Mouse (Mus musculus) forebrain, embryonic 12.5 days (tissue): Measurements from ENCODE around the gene Arhgef26. TPM values are rescaled to one million over a fixed set of nuclear protein-coding genes. Genes with fewer than 3 reads are reported as not detected.

Experiments
- ATAC-seq: fragments of 200-750 bp; cut with Nextera tagmentation; 2 replicates; pipeline ENCODE4 v1.8.0; 2017; ENCODE audit warnings: moderate TSS enrichment; ENCODE audit not compliant: low FRiP score
- H3K27ac ChIP-seq: fragments of 300-500 bp; sonication (generic); 2 replicates; pipeline ENCODE4 v1.5.1; 2016; ENCODE audit warnings: mild to moderate bottlenecking
- H3K27me3 ChIP-seq: fragments of 300-500 bp; sonication (generic); 2 replicates; pipeline ENCODE4 v1.6.1; 2016; ENCODE audit warnings: mild to moderate bottlenecking
- H3K36me3 ChIP-seq: fragments of 300-500 bp; sonication (generic); replicated peaks from 2 replicates; pipeline ENCODE4 v1.6.1; 2016; ENCODE audit warnings: mild to moderate bottlenecking
- H3K4me1 ChIP-seq: fragments of 300-500 bp; sonication (generic); 2 replicates; pipeline ENCODE4 v1.6.1; 2016
- H3K4me2 ChIP-seq: fragments of 300-500 bp; sonication (generic); 2 replicates; pipeline ENCODE4 v1.6.1; 2016; ENCODE audit warnings: mild to moderate bottlenecking, moderate library complexity
- H3K4me3 ChIP-seq: fragments of 300-500 bp; sonication (generic); replicated peaks from 2 replicates; pipeline ENCODE4 v1.5.1; 2016; ENCODE audit warnings: mild to moderate bottlenecking
- H3K9ac ChIP-seq: fragments of 300-500 bp; sonication (generic); 2 replicates; pipeline ENCODE4 v1.6.1; 2016; ENCODE audit warnings: mild to moderate bottlenecking
- H3K9me3 ChIP-seq: fragments of 300-500 bp; sonication (generic); 2 replicates; pipeline ENCODE4 v1.6.1; 2016
- WGBS: fragments of 180-500 bp; shearing (Covaris S2); methylation state at CpG from one replicate; pipeline ENCODE4 v1.1.7; 2016; 5-methylcytosine and 5-hydroxymethylcytosine counted together
- polyA plus RNA-seq: library from polyadenylated mRNA; unstranded; fragments of >200 nt; fragmentation: Nextera tagmentation; extraction: Ambion mirVana; gene quantifications from 2 replicates; pipeline ENCODE4 v1.2.1, GENCODE M21; 2016

Arhgef26 gene
- polyA plus RNA-seq = 9.9 and 10.1 TPM in 2 replicates

DNA sequence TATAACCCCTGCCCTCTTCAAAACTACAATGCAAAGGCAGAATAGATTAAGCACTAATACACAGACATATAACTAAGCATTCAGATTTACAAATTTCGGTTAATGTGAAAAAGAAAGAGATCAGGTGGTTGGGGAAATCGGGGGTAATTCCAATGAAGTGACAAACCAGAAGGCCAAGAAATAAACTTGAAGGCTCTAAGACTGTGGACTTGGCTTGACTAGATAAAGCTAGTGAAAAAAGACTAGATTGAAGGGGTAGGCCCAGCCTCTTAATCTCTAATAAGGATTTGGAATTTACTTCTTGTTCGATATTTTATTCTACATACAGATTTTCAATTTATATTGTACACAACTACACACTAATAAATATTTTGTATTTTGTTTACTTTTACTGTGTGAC is at the start of gene Arhgef26:
Gene Arhgef26, plus strand, starts transcription at position 301 of the 400 bp plus-strand sequence.
- no peaks in the 10 kb centered on the region for H3K36me3 ChIP-seq
- peak within 1 kb of the TSS; percentile 76 for H3K4me2 ChIP-seq
- H3K4me3 ChIP-seq = peak within 1 kb of the TSS; percentile 73
- peak within 1 kb of the TSS; percentile 71 for H3K9ac ChIP-seq
- H3K9me3 ChIP-seq = no peaks in the 10 kb centered on the region
- peaks cover 5% of the 10 kb centered on the region; the same call in 1 of the 2 replicates for H3K4me1 ChIP-seq
- peak within 1 kb of the TSS; percentile 36; the same call in 1 of the 2 replicates for H3K27ac ChIP-seq
- ATAC-seq = no peak
- peaks cover 16% of the 10 kb centered on the region for H3K27me3 ChIP-seq
- 82% methylated on average over 3 of the region's 3 CpGs for WGBS

DNA sequence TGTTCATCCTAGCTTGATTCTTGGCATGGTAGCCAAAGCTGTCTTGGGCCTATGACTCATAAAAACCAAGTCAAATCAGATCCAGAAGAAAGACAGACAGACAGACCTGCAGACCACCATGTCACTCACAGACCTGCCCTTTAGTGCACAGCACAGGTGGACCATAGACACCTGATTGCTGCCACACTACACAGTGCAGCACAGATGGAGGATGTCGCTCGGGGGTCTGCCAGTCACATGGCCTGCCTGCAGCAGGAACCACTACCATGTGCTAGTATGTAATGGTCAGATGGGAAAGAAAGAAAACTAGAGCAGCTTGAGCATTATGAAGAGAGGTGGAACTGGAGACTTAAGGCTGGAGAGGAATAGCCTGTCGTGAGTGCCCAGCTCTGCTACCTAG is 27.7 kb upstream of the Arhgef26 start:
- Histone ChIP-seq H3K4me3 (no peak overlapping the region), H3K9ac (no peak overlapping the region), H3K4me1 (no peaks in the 10 kb centered on the region), H3K4me2 (no peak overlapping the region), H3K27ac (no peak overlapping the region), H3K36me3 (no peaks in the 10 kb centered on the region), H3K27me3 (no peaks in the 10 kb centered on the region), H3K9me3 (no peaks in the 10 kb centered on the region)
- WGBS = 93% methylated on average over 3 of the region's 3 CpGs
- ATAC-seq = no peak

DNA sequence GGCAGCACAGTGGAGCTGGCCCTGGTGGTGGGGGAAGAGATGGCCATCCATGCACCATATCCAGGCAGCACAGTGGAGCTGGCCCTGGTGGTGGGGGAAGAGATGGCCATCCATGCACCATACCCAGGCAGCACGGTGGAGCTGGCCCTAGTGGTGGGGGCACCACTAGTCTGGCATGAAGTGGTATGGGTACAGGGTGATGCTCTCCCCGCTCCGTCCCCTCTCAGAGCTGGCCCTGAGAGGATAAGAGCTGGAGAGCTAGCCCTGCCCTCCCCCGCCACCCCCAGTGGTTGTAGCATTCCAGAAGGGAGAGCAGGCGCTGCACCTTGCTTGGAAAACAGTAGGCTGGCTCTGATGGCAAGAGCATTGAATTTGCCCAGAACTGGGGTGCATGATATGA is 26.9 kb upstream of the Arhgef26 start:
- no peak overlapping the region for H3K4me3 ChIP-seq
- 91% methylated on average over 5 of the region's 5 CpGs for WGBS
- no peaks in the 10 kb centered on the region for H3K27me3 ChIP-seq
- H3K9ac ChIP-seq = no peak overlapping the region
- H3K4me1 ChIP-seq = no peaks in the 10 kb centered on the region
- no peaks in the 10 kb centered on the region for H3K36me3 ChIP-seq
- no peaks in the 10 kb centered on the region for H3K9me3 ChIP-seq
- ATAC-seq = no peak
- H3K4me2 ChIP-seq = no peak overlapping the region
- no peak overlapping the region for H3K27ac ChIP-seq

DNA sequence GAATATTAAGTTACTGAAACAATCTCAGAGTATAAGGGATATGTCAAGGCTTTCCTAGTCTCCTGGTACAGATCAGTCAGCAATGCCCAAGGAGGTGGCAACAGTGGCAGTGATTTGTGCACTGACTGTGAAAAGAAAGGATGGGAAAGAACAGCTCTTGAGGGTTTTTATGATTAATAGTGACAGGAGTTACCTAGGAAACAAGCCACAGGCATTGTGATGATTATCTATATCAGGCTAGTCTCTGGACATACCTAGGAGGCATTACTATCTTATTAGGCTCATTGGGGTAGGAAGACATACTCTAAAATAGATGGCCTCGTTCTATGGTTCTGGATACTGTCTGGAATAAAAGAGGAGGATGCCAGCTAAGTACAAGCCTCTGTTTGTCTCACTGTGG is 13.4 kb upstream of the Arhgef26 start:
- H3K27ac ChIP-seq = no peak overlapping the region
- 62% methylated on average over 1 of the region's 1 CpGs for WGBS
- no peak overlapping the region for H3K9ac ChIP-seq
- H3K4me3 ChIP-seq = no peak overlapping the region
- ATAC-seq = no peak
- H3K4me2 ChIP-seq = no peak overlapping the region
- H3K27me3 ChIP-seq = no peaks in the 10 kb centered on the region
- no peaks in the 10 kb centered on the region for H3K9me3 ChIP-seq
- peaks cover 3% of the 10 kb centered on the region; the same call in 1 of the 2 replicates for H3K4me1 ChIP-seq
- no peaks in the 10 kb centered on the region for H3K36me3 ChIP-seq

DNA sequence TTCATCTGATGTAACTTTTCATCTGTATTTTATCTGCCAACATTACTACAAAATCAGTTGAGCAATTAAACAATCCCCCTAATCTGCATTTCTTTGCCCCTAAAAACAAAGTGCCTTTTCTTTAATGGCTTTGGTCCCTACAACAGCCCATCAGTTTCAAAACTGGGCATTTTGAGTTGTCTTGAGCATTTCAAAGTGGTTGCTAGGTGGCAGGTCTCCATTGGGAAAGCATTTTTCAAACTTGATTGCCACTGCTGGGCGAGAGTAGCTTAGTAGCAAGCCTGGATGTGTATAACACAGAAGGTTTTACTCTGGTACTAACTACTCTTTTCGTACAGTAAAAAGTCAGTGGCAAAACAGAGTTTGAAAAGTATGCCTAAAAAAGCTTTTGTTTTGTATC is 10.2 kb upstream of the Arhgef26 start:
- Histone ChIP-seq H3K27ac (no peak overlapping the region), H3K27me3 (no peaks in the 10 kb centered on the region), H3K4me2 (no peak overlapping the region), H3K4me3 (no peak overlapping the region), H3K4me1 (peaks cover 3% of the 10 kb centered on the region; the same call in 1 of the 2 replicates), H3K9ac (no peak overlapping the region), H3K9me3 (no peaks in the 10 kb centered on the region), H3K36me3 (no peaks in the 10 kb centered on the region)
- 53% methylated on average over 2 of the region's 2 CpGs for WGBS
- no peak for ATAC-seq

DNA sequence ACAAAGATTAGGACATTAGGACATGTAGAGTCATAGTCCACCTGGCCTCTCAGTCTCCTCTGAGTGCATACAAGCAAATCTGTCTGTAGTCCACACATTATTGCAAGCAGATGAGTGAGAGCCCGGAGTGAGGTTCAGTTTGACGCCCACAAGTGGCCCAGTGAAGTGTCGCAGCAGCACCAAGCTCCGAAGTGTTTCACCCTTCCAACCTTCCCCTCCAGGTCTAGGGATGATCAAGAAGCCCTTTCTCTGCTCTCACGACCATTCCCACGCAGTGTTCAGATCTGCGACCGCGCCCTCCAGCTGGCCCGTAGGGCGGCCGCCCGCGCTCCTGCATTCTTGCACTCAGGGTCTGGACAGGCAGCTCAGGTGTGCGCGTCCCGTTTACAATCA is 313 bp downstream of the Arhgef26 start:
- peak overlapping the region; percentile 76 for H3K4me2 ChIP-seq
- peaks cover 5% of the 10 kb centered on the region; the same call in 1 of the 2 replicates for H3K4me1 ChIP-seq
- H3K27me3 ChIP-seq = peaks cover 16% of the 10 kb centered on the region
- H3K9me3 ChIP-seq = no peaks in the 10 kb centered on the region
- H3K36me3 ChIP-seq = no peaks in the 10 kb centered on the region
- H3K9ac ChIP-seq = peak overlapping the region; percentile 71
- 2% methylated on average over 17 of the region's 17 CpGs for WGBS
- peak overlapping the region; percentile 73 for H3K4me3 ChIP-seq
- ATAC-seq = no peak
- H3K27ac ChIP-seq = no peak overlapping the region

DNA sequence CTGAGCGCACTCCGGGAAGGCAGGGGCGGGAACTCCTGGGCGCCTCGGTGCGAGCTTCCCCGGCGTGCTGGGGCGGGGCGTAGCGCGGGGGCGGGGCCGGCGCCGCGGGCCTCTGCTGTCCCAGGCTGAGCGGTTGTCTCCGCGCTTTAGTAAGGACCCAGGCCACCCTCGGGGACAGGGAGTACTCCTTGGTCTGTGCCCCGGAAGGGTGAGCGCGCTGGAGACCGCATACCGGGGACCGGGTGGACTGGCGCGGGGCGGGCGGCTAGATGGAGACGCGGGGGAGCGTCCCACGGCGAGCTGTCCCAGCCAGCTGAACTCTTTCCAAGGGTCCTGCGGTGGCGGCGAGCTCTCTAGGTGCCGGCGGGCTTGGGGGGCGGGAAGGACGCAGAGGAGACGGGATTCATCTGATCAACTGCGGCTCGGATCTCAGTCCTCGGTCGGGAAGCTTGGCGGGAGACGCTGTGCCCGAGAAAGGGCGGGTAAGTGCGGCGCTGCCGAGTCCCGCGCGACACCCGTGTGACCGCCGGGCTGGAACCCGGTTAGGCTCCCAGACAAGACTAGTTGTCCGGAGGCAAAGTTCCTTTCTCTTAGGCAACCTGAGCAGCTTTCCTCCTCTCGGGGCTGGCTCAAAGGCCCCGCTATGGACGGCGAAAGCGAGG is 841 bp downstream of the Arhgef26 start:
- Histone ChIP-seq H3K36me3 (no peaks in the 10 kb centered on the region), H3K27me3 (peaks cover 16% of the 10 kb centered on the region), H3K27ac (peak overlapping the region; percentile 36; the same call in 1 of the 2 replicates), H3K4me2 (peak overlapping the region; percentile 76), H3K4me1 (peaks cover 5% of the 10 kb centered on the region; the same call in 1 of the 2 replicates), H3K4me3 (peak overlapping the region; percentile 73), H3K9ac (peak overlapping the region; percentile 71), H3K9me3 (no peaks in the 10 kb centered on the region)
- ATAC-seq = peak; percentile 95
- WGBS = under 1% methylated on average over 68 of the region's 68 CpGs

DNA sequence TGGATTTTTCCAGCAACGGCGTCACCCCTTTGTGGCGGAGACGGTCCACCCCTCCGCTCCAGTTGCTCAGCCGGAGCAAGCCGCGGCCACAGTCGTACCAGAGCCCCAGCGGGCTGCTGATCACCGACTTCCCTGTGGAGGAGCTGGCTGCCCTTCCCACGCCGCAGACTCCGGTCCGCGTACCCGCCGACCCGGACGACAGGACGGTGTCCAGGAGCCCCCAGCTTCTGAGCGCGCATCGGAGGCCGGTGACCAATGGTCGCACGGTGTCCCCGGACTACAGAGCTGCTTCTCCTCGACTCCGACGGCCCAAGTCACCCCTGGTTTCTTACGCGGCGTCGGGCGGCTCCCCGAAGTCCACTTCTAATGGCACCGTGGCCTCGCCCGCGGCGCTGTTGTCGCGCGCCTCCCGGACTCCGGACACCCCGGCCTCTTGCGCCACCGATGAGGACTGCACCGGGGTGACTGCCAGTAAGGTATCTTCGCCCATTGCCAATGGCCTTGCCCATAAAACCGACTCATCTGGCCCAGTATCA is 1.4 kb downstream of the Arhgef26 start:
- Histone ChIP-seq H3K27ac (no peak overlapping the region), H3K4me3 (peak overlapping the region; percentile 73), H3K27me3 (peaks cover 16% of the 10 kb centered on the region), H3K36me3 (no peaks in the 10 kb centered on the region), H3K4me2 (peak overlapping the region; percentile 76), H3K4me1 (peaks cover 5% of the 10 kb centered on the region; the same call in 1 of the 2 replicates), H3K9me3 (no peaks in the 10 kb centered on the region), H3K9ac (peak overlapping the region; percentile 71)
- ATAC-seq = peak; percentile 69
- under 1% methylated on average over 53 of the region's 53 CpGs for WGBS

DNA sequence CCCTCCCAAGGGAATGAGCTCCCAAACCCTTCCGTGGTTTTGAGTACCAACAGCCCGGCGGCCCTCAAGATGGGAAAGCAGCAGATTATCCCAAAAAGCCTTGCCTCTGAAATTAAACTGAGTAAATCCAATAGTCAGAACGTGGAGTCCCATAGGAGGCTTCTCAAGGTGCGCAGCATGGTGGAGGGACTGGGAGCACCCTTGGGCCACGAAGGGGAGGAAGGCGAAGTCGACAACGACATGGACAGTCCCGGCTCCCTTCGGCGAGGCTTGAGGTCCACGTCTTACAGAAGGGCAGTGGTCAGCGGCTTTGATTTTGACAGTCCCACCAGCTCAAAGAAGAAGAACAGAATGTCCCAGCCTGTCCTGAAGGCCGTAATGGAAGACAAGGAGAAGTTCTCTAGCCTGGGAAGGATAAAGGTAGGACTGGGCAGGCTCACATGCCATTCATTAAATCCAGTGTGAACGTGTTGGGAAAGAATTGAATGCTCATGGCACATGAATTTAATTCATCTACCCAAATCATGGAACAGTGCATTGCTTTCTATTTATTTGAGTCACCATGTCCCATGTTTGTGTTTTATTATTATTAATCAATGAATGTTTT is 2.1 kb downstream of the Arhgef26 start:
- Histone ChIP-seq H3K27ac (no peak overlapping the region), H3K27me3 (peaks cover 16% of the 10 kb centered on the region), H3K4me1 (peaks cover 5% of the 10 kb centered on the region; the same call in 1 of the 2 replicates), H3K9ac (peak overlapping the region; percentile 71; the same call in 1 of the 2 replicates), H3K4me2 (peak overlapping the region; percentile 76), H3K36me3 (no peaks in the 10 kb centered on the region), H3K9me3 (no peaks in the 10 kb centered on the region), H3K4me3 (peak overlapping the region; percentile 73)
- ATAC-seq = no peak
- WGBS = 8% methylated on average over 16 of the region's 16 CpGs

DNA sequence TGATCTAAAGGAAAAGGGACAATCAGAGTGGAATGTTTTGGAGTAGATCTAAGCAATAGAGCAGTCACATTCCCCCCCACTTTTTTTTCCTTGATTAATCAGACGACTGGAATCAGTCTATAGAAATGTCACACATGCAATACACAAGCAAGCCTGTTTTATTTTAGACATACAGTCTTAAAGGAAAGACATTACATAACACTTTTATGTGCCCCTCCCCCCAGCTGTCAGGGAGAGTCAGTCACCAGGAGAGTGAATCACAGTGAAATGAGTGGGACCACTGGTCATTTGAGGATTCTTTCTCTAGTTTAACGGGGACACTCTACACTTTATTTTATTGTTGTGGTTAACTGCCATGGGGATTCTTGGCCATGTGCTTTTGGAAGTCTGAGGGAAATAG is 2.7 kb downstream of the Arhgef26 start:
- H3K9ac ChIP-seq = no peak overlapping the region
- H3K4me3 ChIP-seq = peak overlapping the region; percentile 73
- H3K4me1 ChIP-seq = peaks cover 5% of the 10 kb centered on the region; the same call in 1 of the 2 replicates
- no peaks in the 10 kb centered on the region for H3K9me3 ChIP-seq
- no peak overlapping the region for H3K27ac ChIP-seq
- H3K27me3 ChIP-seq = peaks cover 16% of the 10 kb centered on the region
- WGBS = 10% methylated on average over 2 of the region's 2 CpGs
- peak overlapping the region; percentile 76 for H3K4me2 ChIP-seq
- H3K36me3 ChIP-seq = no peaks in the 10 kb centered on the region
- ATAC-seq = no peak

DNA sequence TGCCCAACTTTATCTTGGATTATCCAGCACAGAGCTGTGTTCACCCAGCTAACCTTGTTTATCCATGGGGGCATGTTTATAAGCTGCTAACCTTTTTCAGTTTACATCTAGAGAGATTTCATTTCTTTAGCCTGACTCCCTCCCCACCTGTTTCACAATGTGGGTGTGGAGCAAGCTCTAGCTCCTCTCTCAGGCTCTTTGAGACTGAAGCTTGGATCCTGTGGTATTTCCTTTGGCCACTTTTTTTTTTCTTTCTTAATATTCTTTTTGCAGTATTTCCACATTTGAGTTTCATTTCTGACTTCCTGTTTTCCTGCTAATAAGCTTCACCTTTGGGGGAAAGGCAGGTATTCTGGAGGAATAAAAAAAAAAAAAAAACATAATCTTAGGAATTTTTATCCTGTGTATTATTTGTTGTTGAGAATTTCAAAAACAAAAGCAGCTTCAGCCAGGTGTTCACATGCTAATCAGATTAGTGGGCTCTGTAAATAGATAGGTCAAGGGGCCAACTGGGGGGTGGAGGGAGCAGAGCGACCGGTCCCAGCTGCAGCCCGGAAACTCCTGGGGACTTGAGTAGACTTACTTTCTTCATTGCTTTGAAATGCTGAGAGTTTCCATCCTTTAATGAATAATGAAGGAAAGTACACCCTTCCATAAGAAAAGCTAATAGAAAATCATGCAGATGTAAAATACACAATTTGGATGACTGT is 3.5 kb downstream of the Arhgef26 start:
- Histone ChIP-seq H3K27ac (no peak overlapping the region), H3K9me3 (no peaks in the 10 kb centered on the region), H3K27me3 (peaks cover 14% of the 10 kb centered on the region), H3K4me2 (no peak overlapping the region), H3K4me1 (peaks cover 5% of the 10 kb centered on the region; the same call in 1 of the 2 replicates), H3K9ac (no peak overlapping the region), H3K36me3 (no peaks in the 10 kb centered on the region), H3K4me3 (no peak overlapping the region)
- 13% methylated on average over 3 of the region's 3 CpGs for WGBS
- no peak for ATAC-seq
